Mouse (Mus musculus) cerebellum, adult 18-20 months (tissue): ENCODE results near the gene Stra8.

Experiments
- DNase-seq, 2 experiments: peaks; one replicate each; pipeline ENCODE4 v3.0.0; 2021

Gene Stra8

DNA sequence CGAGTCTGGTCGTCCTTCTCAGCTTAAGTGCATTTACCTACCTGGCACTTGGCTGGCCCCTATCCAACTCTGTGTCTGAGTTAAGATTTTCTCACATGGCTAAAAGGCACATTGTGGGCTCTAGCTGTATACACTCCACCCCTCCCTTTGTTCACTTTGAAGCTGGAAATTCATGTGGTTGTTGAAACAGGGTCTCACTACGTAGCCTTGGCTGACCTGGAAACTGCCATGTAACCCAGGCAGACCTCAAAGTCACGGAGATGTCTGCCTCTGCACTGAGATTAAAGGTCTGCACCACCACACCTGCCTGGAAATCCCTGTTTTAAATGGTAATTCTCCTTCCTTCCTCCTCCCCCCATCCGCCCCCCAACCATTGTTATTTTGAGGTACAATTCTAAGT is 23.5 kb downstream of the Stra8 start:
- DNase-seq = no peak

GRCm38 (mm10) chr6:34946486-34947079 is 26.6 kb downstream of the Stra8 start:
- DNase-seq = no peak

DNA sequence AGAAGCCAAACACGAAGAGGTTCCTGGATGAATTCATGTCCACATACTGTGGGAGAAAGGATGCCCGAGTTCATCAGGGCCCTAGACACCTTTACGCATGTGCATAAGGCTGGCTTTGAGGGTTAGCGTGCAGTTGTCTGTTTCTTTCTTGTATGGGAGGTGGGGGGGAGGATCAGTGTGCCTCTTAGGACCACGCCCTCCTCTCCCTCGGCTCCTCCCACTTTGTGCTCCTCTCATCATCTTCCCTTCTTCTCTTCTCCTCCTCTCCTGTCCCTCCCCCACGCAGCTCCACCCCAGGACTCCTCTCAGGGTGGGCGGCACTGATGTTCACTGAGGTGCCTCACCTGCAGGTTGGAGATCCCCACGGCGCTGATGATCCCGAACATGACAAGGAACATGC is 28.5 kb downstream of the Stra8 start:
- DNase-seq = no peak

- no peak for DNase-seq
Observed at GRCm38 (mm10) chr6:34951518-34951917, 31.6 kb downstream of the Stra8 start.

- DNase-seq = no peak
Observed at GRCm38 (mm10) chr6:34951956-34952667, 32.1 kb downstream of the Stra8 start.

DNA sequence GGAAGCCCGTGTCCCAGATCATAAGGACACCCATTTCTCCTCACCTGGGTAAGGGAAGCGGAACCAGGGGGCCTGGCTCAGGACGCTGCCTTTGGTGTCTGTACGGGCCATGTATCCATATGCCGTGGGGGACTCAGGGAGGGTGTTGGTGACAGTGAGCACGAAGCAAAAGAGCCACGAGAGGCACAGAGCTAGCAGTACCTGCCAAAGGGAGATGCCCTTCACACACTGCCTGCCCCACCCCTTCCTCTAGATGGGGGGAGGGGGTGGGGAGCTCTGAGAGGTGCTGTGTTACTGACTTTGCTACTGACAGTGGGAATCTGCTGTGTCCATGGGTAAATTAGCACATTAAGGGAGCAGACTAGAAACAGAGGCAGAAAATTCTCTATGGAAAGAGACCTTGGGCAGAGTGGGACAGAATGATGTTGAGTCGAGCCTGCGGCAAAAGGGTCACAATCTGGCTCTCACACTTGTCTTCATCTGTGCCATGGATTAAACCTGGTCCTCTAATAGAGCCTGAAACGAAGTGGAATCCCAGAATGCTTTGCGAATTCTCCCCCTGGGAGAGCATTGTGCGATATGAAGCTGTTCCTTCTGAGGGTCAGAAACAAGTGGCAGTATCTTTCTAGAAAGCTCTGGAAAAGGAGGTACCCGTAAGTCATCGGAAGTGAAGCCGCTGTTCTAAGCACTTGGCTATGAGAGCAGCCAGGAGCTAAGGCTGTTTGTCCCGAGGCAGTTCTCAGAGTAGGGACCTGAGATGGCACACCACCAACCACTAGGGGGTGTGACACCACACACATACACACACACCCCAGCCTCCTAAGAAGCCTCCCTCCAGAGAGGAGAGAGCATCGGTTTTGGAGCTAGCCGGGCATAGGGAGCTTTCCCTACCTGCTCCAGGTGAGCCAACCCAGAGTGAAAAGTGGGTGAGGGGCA is 35.2 kb downstream of the Stra8 start:
- peak in 1 of 2 experiments; percentile 10 for DNase-seq

GRCm38 (mm10) chr6:34955862-34956241 is 35.9 kb downstream of the Stra8 start:
- DNase-seq = no peak

- no peak for DNase-seq
Observed at GRCm38 (mm10) chr6:34959131-34959530, 39.2 kb downstream of the Stra8 start.

- DNase-seq = no peak
Observed at GRCm38 (mm10) chr6:34964550-34964949, 44.6 kb downstream of the Stra8 start.

GRCm38 (mm10) chr6:34965819-34966539 is 46.0 kb downstream of the Stra8 start:
- no peak for DNase-seq

- DNase-seq = no peak
Observed at GRCm38 (mm10) chr6:34971181-34971580, 51.2 kb downstream of the Stra8 start.

- DNase-seq = no peak
Observed at GRCm38 (mm10) chr6:34979291-34979690, 59.3 kb downstream of the Stra8 start.

- no peak for DNase-seq
Observed at GRCm38 (mm10) chr6:34980661-34981060, 60.7 kb downstream of the Stra8 start.

DNA sequence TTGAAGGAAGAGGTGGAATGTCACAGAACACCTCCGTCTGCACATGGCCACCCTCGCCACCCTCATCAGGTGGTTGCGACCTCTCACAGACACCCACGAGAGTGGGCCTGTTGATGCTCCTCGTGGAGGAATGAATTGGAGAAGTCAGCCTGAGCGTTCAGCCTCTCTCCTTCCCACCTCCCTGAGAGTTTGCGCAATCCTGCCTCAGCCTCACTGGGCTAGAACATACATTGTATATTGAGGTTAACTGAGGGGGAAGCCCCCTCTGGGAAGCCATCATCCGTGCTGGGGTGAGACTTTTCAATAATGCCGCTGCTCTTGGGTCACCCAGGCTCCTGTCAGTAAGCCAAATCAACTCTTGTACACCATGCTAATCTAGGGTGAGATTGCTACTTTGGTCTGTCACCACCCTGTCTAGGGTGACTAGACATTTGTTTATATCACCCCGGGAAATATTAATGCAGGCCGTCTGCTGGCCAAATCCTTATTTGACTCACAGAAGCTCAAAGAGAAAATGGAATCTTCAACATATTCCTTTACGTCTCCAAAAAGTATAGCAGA is 67.2 kb downstream of the Stra8 start:
- DNase-seq = no peak

DNA sequence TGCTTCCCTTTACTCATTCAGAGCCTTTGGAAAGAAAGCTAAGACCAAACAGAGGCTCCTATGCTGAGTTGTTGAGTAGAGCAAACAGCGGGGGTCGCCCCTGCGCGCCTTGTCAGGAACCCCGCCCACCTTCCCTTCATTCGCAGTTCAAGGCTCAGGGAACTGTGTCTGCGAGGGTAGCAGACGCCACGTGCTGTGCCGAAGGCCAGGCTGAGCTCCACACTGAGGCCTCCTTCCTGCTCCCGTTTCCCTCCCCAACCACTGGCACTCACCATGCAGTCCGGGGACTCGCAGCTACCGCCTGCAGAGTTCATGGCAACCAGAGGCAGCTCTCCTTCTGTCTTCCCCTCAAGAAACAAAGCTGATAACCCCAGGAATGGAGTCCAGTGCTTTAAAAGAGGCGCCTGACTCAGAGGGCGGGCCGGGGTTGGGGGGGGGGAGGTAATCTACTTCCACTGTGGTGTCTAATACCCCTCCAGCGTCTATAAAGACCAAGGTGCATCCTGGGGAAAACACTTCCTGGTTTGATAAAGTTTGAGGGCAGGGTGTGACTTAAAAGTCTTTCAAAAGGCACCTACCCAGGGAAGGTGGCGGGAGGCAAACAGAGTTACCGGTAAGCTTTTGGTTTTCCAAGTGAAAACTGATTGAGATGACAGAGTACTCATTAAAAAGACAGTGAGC is 68.3 kb downstream of the Stra8 start, which contains the start of gene Slc23a4:
Slc23a4 (minus strand) TSS at position 324 of the 681 bp plus-strand sequence.
- DNase-seq = no peak
